Mouse (Mus musculus) kidney, postnatal 14 days (tissue): ENCODE results near the gene Ctnna3.

Experiments
- DNase-seq: peaks from one replicate; pipeline ENCODE4 v3.0.0; 2022; ENCODE audit warnings: mixed read lengths

Gene Ctnna3

GRCm38 (mm10) chr10:63768871-63769270 lies 339.0 kb downstream of the Ctnna3 start:
- no peak for DNase-seq

GRCm38 (mm10) chr10:63771656-63772055 lies 341.8 kb downstream of the Ctnna3 start:
- DNase-seq = no peak

DNA sequence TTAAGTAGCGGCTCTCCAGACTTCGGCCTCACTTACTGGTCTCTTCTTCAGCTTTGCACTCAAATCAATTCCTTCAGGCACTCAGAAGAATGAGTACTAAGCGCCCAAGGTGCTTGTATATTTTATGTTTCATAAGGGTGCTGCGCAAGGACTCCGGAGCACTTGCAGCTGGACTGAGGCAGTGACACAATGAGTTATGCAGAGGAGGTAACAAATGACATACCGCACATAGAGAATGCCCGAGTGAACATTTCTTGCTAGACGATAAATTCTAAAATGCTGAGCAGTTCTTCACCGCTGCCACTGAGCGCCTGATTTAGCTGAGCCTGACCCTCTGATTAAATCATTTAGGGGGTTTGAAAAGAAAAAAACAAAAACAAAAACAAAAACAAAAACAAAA lies 342.2 kb downstream of the Ctnna3 start:
- DNase-seq = no peak

DNA sequence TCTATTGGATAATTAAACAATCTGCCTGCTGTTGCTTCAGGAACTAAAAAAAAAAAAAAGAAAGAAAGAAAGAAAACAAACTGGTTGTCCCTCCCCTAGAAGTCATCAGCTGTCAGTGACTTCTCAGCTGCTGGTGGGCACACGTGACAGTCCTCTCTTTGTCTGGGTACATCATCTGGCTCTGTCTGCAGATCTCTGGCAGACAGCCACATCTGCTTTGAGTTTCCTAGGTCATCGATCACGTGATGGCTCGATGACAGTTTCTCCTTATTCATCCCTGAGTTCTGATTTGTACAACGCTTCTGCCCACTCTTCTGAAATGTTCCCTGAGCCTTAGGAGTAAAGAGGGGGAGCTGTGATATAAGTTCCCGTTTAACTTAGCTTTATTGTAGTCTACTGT lies 352.1 kb downstream of the Ctnna3 start:
- DNase-seq = no peak

DNA sequence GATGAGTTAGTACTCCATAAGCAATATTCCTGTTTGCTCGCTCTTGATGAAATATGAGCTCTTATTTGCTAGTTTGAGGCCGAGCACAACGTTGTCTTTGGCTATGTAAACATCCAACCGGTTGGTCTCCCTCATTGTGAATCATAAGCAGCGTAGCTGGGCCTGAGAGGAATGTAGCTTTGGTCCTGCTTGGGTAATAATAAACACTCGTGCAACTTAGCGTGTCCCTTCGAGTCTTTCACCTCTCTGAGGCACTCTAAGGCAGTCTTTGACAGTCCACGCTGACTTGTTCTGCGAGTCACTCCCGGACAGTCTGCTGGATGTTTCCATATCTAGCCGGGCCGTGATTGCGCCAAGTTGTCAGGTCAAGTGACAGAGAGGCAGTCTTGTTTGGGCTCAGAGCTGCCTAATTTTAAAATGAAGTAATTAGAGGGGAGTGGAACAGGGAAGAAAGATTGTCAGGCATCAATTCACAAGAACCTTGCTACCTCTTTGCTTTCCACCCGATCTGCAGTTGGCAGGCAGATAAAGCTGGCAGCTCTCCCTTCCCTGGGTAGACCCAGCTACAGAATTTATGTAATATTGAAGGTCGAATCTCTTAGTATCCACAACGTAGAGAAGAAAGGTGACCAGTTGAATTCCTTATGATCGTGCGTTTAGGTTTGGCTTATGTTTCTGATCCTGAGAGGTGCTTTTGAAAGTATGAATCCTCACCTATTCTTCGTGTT lies 355.1 kb downstream of the Ctnna3 start:
- DNase-seq = no peak

- no peak for DNase-seq
Observed at GRCm38 (mm10) chr10:63786390-63786789, 356.5 kb downstream of the Ctnna3 start.

DNA sequence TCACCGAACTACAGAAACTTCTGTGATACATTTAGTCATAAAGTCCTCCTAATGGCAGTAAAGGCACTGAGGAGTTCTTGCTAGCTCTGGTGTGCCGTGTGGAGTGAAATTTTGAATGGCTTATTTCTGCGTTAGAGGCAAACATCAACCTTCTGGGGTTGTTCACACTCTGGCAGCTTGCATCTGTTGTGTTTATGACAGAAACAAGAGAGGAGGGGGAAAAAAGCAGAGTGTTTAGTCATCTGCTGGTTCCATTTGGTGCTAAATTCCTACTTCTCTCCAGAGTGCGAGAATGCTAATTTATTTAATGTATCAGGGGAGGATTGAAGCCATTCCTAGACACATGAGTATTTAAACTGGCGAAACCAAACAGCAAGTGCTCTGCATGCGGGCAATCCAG lies 374.0 kb downstream of the Ctnna3 start:
- no peak for DNase-seq

GRCm38 (mm10) chr10:63805551-63805950 lies 375.7 kb downstream of the Ctnna3 start:
- DNase-seq = no peak

DNA sequence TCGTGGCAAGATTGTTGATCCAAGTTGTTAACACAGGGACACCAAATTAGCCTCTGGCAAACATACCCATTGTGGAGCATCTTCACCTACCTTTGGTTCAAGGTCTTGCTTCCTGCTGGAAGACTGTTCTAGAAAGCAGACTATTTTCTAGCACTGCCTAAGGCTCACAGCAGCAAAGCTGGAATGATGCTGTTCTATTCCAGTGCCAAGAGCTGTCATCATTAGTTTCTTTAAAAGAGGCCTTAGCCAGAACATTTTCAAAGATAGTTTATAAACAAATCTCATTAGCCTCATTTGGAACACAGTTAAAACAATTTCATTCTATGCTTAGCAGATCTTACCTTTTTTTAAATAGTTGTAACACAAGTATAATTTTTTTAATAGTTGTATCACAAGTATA lies 376.4 kb downstream of the Ctnna3 start:
- no peak for DNase-seq

DNA sequence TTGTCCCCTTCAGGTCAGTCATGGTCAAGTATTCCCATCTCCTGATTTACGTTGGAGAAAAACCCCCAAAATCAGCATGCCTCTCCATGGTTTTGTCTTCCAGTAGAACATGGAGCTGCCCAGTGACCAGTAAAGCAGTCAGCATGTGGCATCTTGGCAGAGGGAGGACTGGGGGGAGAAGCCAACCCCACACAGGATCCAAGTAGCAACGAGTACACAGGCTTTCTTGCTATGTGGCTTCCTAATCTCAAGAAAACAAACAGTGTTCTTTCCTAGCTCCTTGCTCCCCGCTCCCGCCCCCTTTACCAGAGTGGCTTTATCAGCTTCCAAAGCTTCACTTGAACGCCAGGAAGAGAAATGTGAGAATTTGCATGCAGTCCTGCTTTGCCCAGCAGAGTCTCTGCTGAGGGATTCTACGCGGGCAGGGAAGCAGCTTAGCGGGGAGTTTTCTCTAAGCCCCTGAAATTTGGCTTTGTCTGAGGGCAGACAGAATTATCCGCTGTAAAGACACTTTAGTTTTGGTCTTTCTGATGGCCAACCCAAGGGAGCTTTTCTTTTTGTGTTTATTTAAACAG lies 380.2 kb downstream of the Ctnna3 start:
- DNase-seq = no peak

- DNase-seq = no peak
Observed at GRCm38 (mm10) chr10:63839011-63839410, 409.1 kb downstream of the Ctnna3 start.

GRCm38 (mm10) chr10:63851946-63852345 lies 422.0 kb downstream of the Ctnna3 start:
- DNase-seq = no peak

DNA sequence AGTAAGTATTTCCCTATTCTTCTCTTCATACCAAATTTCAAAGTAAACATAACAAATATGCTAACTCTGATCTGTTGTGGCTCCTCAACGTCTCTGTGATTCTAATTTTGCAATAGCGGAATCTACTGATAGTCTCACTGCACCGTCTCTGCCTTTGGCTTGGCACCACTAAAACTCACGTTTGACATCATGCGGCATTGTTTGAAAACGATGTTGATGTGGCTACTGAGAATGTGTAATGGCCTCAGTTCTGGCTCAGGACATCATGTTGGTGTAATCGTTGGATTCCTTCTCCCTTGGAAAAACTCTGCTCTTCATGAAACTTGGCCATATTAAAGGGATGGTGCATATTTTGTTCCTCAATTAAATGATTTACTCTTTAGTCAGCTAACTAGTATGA lies 439.2 kb downstream of the Ctnna3 start:
- no peak for DNase-seq

GRCm38 (mm10) chr10:63880462-63880903 lies 450.6 kb downstream of the Ctnna3 start:
- peak; percentile 10 for DNase-seq

- no peak for DNase-seq
Observed at GRCm38 (mm10) chr10:63886449-63887088, 456.7 kb downstream of the Ctnna3 start.

- no peak for DNase-seq
Observed at GRCm38 (mm10) chr10:63894612-63895011, 464.7 kb downstream of the Ctnna3 start.

DNA sequence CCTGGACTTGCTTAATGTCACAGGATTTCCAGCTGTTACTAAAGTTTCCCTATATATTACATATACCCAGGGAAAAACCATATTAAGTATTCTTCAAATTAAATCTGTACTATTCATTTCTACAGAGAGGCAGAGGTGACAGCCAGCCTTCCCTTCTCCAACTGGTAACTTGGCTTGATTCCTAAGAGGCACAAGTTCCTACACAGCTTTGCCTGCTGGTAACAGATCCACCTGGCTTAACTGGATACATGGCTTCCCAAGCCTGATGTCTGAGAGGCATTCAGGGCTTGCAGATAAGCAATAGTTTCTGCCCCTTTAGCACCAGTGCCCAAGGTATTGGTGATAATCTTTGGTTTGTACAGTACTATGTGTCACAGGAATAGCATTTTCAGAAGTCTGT lies 470.0 kb downstream of the Ctnna3 start:
- DNase-seq = no peak

GRCm38 (mm10) chr10:63908878-63909277 lies 479.0 kb downstream of the Ctnna3 start:
- no peak for DNase-seq

DNA sequence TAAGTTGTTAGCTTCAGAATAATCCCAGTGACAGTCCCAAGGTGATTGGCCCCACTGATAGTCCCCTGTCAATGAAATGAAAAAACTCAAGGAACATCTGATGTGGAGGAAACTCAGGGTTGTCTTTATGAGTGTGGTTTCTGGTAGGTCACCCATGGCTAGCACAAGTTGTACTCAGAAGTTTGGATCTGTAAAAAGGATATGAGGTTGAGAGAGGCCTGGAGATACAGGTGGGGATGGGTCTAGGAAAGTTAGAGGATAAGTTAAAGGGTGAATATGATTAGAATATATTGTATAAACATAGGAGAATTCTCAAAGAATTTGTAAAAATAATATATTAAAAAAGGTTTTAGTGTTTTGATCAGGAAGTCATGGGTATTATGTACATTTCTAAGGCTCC lies 497.4 kb downstream of the Ctnna3 start, which contains the start of gene Gm10118:
TSS of gene Gm10118 (minus strand) at position 101 of the 400 bp plus-strand sequence.
- no peak for DNase-seq

DNA sequence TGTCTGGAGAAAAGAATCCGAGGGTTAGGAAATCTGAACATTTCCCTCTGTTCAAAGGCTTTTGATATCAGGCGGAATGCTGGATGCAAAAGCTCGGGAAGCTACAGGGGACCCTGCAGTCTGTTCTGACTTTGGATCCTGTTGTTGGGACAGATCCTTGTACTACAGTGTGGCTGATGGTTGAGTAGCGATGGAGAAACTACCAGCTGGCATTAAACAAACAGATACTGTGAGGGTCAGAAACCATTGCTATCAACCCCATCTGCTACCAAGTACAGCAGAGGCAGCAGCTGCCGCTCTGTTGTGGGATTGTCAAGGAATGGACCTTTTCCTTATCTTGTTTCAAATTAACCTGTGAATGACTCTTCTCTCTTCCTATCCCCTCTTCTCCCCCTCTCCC lies 504.0 kb downstream of the Ctnna3 start:
- no peak for DNase-seq

- no peak for DNase-seq
Observed at GRCm38 (mm10) chr10:63945534-63945933, 515.6 kb downstream of the Ctnna3 start.

DNA sequence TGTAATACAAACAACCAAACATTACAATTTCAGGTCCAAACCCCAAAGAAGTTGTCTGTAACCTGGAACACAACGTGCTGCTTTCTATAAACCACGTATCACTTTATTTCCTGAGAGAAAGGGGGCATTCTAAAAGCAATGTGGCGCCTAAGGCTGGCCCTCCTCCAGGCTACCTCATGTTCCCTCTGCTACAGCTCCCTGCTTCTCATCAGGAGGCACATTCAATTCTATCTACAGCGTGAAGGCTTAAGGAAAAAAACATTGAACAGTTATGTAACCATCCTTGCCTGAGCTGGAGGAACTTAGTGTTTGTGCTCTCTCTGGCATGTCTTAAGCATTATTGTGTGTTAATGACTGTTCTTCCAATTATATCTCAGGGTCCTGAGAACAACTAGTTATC lies 517.4 kb downstream of the Ctnna3 start:
- DNase-seq = no peak

- DNase-seq = peak; percentile 59
Observed at GRCm38 (mm10) chr10:63950867-63951266, 521.0 kb downstream of the Ctnna3 start.

GRCm38 (mm10) chr10:63951481-63951880 lies 521.6 kb downstream of the Ctnna3 start:
- DNase-seq = no peak
